Comparison of ENCODE assay signal across 8 mouse cellular contexts in genomic region chr9:40344801-40345492, GRCm38 (mm10).
DNase-seq lines count a peak whose midpoint lies in the region; ATAC-seq and TF ChIP-seq lines count a peak whose summit lies in the region.
"Had no signal": no experiment of that assay in that cellular context is flagged by ENCODE, and none has a peak within 500 bp of the region (broad histone marks: within the 10 kb centered on the region; RNA-seq: fewer than 3 reads in every experiment).

No protein-coding gene starts in this region.

- no peaks in the 10 kb centered on the region for H3K36me3 ChIP-seq in hindbrain, embryonic 12.5 days

- no peak for TF ChIP-seq CTCF in left cerebral cortex, adult 2 months (IDR thresholded peaks at IDR 0.05)
- no peak for TF ChIP-seq CTCF in cortical plate, adult 2 months (IDR thresholded peaks at IDR 0.05; ENCODE audit: extremely low read depth, insufficient read depth, low read length)

- peak overlapping the region; percentile 55 for H3K4me2 ChIP-seq in hindbrain, embryonic 12.5 days (replicated peaks)

- DNase-seq in left cerebral cortex, adult 2 months (ENCODE audit: extremely low spot score in 1 of 2, low spot score in 2 of 2) = peak in 1 of 2 experiments; percentile 54
- no peak for DNase-seq in left cerebral cortex, postnatal 10 days (ENCODE audit: extremely low spot score in 1 of 2, low spot score in 2 of 2)
- no peak for DNase-seq in adipocyte (ENCODE audit: low spot score)
- DNase-seq in adrenal gland, adult 2 months = no peak
- DNase-seq: heart, adult 18-20 months had no signal

- WGBS in hindbrain, embryonic 12.5 days = 57% methylated on average over 10 of the region's 10 CpGs

- peak overlapping the region; percentile 54; the same call in 1 of the 2 replicates for H3K9ac ChIP-seq in hindbrain, embryonic 12.5 days

- H3K9me3 ChIP-seq in hindbrain, embryonic 12.5 days (replicated peaks) = no peaks in the 10 kb centered on the region

- peak overlapping the region; percentile 94 for H3K27ac ChIP-seq in left cerebral cortex, adult 2 months
- H3K27ac ChIP-seq in cortical plate, adult 2 months (ENCODE audit: insufficient read depth, low read length) = peak overlapping the region; percentile 92
- 0 out of 2 replicates have a peak overlapping the region, but pooled peaks have one; percentile 71 for H3K27ac ChIP-seq in hindbrain, embryonic 12.5 days

- ATAC-seq in hindbrain, embryonic 12.5 days (ENCODE audit: low FRiP score) = no peak
- peak; percentile 37; the same call in 1 of the 2 replicates for ATAC-seq in monocyte, adult 5-6 weeks (replicated peaks; ENCODE audit: insufficient number of reproducible peaks, low FRiP score, low TSS enrichment, poor library complexity, severe bottlenecking)

- H3K4me1 ChIP-seq in cortical plate, adult 2 months (ENCODE audit: control insufficient read depth, insufficient read depth, low read length) = peaks cover 9% of the 10 kb centered on the region
- peaks cover 29% of the 10 kb centered on the region for H3K4me1 ChIP-seq in hindbrain, embryonic 12.5 days

- H3K27me3 ChIP-seq in hindbrain, embryonic 12.5 days = no peaks in the 10 kb centered on the region

- peak overlapping the region; percentile 51 for H3K4me3 ChIP-seq in left cerebral cortex, adult 2 months
- peak overlapping the region; percentile 63 for H3K4me3 ChIP-seq in cortical plate, adult 2 months (ENCODE audit: insufficient read depth, low read length)
- H3K4me3 ChIP-seq in hindbrain, embryonic 12.5 days = peak overlapping the region; percentile 30; the same call in 1 of the 2 replicates

- intact Hi-C loops in left cerebral cortex, adult 2 months (cut with DNase I) = loop anchor here (5.0 to 10.0 kb wide), 4 partner anchors 32 to 420 kb away; no protein-coding TSS in a partner anchor
- intact Hi-C loops in left cerebral cortex, postnatal 10 days (cut with DNase I) = no loop called here

- TF ChIP-seq POLR2A in cortical plate, adult 2 months (IDR thresholded peaks at IDR 0.05; ENCODE audit: extremely low read depth, insufficient read depth, low read length) = no peak
